Mouse (Mus musculus) neural tube, embryonic 11.5 days (tissue): ENCODE measurements around the gene Gmppb. TPM values are rescaled to one million over a fixed set of nuclear protein-coding genes. Genes with fewer than 3 reads are reported as not detected.

Source experiments
- ATAC-seq: fragments of 200-750 bp; cut with Nextera tagmentation; 2 replicates; pipeline ENCODE4 v1.8.0; 2017; ENCODE audit warnings: moderate number of reproducible peaks, mild to moderate bottlenecking, moderate TSS enrichment, moderate library complexity; ENCODE audit not compliant: insufficient read depth, low FRiP score, low TSS enrichment
- DNase-seq: peaks from one replicate; pipeline ENCODE4 v3.0.0-alpha.2; 2015; ENCODE audit warnings: low spot score
- H3K27ac ChIP-seq: fragments of 300-500 bp; sonication (generic); 2 replicates; pipeline ENCODE4 v1.5.1; 2014; ENCODE audit warnings: low read depth, mild to moderate bottlenecking, low read length
- H3K27me3 ChIP-seq: fragments of 300-500 bp; sonication (generic); 2 replicates; pipeline ENCODE4 v1.6.1; 2014; ENCODE audit warnings: mild to moderate bottlenecking, low read length, mixed read lengths; ENCODE audit not compliant: control insufficient read depth, insufficient read depth
- H3K36me3 ChIP-seq: fragments of 300-500 bp; sonication (generic); 2 replicates; pipeline ENCODE4 v1.6.1; 2014; ENCODE audit warnings: mild to moderate bottlenecking, low read length, moderate library complexity, mixed read lengths; ENCODE audit not compliant: control insufficient read depth, insufficient read depth
- H3K4me1 ChIP-seq: fragments of 300-500 bp; sonication (generic); 2 replicates; pipeline ENCODE4 v1.6.1; 2014; ENCODE audit warnings: low read length, mixed read lengths; ENCODE audit not compliant: control insufficient read depth, insufficient read depth
- H3K4me2 ChIP-seq: fragments of 300-500 bp; sonication (generic); 2 replicates; pipeline ENCODE4 v1.6.1; 2014; ENCODE audit warnings: low read depth, mild to moderate bottlenecking, moderate library complexity
- H3K4me3 ChIP-seq: fragments of 300-500 bp; sonication (generic); 2 replicates; pipeline ENCODE4 v1.5.1; 2014; ENCODE audit warnings: low read depth, low read length
- H3K9ac ChIP-seq: fragments of 300-500 bp; sonication (generic); 2 replicates; pipeline ENCODE4 v1.6.1; 2014; ENCODE audit warnings: mild to moderate bottlenecking, low read length
- H3K9me3 ChIP-seq: fragments of 300-500 bp; sonication (generic); 2 replicates; pipeline ENCODE4 v1.6.1; 2016; ENCODE audit warnings: low read length; ENCODE audit not compliant: control insufficient read depth
- WGBS: fragments of 180-500 bp; shearing (Covaris S2); extraction: QIAGEN DNeasy Blood & Tissue Kit; methylation state at CpG from one replicate; pipeline ENCODE4 v1.1.7; 2014; 5-methylcytosine and 5-hydroxymethylcytosine counted together
- polyA plus RNA-seq: library from polyadenylated mRNA; unstranded; fragments of >200 nt; fragmentation: Nextera tagmentation; extraction: Ambion mirVana; gene quantifications from 2 replicates; pipeline ENCODE4 v1.2.1, GENCODE M21; 2014

Gmppb gene
- polyA plus RNA-seq, 1 experiment from 2014 or later = 23.6 TPM

DNA sequence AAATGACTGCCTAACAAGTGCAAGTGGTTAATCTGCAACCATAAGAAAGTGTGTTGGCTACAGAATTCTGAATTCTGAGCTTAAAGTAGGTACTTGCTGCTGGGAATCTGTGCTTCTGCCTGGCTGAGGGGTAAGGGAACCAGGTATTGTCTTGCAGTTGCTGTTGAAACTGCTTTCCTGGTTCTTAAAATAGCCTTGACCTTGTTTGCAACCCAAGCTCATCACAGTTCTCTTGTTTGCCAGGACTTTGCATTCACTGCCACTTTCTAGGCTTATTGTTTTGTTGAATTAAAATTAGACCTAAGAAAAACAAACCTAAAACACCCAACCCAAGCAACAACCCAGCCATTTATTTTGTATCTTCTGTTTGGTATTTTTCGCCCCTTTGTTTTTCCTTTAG is 28.3 kb upstream of the Gmppb start:
- no peak overlapping the region for H3K4me2 ChIP-seq
- 92% methylated on average over 1 of the region's 1 CpGs for WGBS
- H3K27ac ChIP-seq = no peak overlapping the region
- ATAC-seq = no peak
- no peak overlapping the region for H3K9ac ChIP-seq
- DNase-seq = no peak
- no peaks in the 10 kb centered on the region for H3K27me3 ChIP-seq
- no peak overlapping the region for H3K4me3 ChIP-seq
- H3K36me3 ChIP-seq = peaks cover 6% of the 10 kb centered on the region
- H3K4me1 ChIP-seq = no peaks in the 10 kb centered on the region
- no peaks in the 10 kb centered on the region for H3K9me3 ChIP-seq

DNA sequence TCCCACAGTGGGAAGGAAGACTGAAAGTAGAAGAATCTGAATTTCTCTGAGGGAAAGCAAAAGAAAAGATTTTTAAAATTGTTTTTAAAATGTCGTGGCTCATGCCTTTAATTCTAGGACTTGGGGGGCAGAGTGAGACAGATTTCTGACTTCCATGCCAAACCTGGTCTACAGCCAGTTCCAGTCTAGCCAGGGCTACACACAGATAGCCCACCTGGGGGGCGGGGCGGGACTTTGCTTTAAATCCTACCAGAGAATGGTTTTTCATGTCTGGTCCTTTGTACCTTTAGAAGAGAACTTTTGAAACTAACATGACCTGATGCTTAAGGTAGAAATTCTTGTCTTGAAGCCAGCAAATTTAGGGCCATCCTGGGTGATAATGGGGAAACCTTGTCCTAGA is 25.8 kb upstream of the Gmppb start:
- H3K4me2 ChIP-seq = no peak overlapping the region
- no peak overlapping the region for H3K27ac ChIP-seq
- ATAC-seq (no peak), DNase-seq (no peak)
- H3K36me3 ChIP-seq = peaks cover 9% of the 10 kb centered on the region
- H3K4me1 ChIP-seq = no peaks in the 10 kb centered on the region
- WGBS = 93% methylated on average over 3 of the region's 3 CpGs
- H3K27me3 ChIP-seq = no peaks in the 10 kb centered on the region
- no peak overlapping the region for H3K9ac ChIP-seq
- no peaks in the 10 kb centered on the region for H3K9me3 ChIP-seq
- H3K4me3 ChIP-seq = no peak overlapping the region

DNA sequence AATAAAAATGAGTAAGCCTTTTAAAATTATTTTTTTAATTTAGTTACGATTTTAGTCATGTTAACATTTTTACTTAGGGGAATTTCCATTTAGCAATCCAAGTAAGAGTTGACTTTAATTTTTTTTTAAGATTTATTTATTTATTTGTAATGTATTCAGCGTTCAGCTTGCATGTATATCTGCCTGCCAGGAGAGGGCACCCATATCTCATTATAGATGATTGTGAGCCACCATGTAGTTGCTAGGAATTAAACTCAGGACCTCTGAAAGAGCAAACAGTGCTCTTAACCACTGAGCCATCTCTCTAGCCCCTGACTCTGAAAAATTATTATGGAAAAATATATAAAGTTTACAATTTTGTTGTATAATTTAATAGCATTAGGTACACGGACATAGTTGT is 22.5 kb upstream of the Gmppb start:
- H3K4me1 ChIP-seq = no peaks in the 10 kb centered on the region
- WGBS = 93% methylated on average over 3 of the region's 3 CpGs
- no peak overlapping the region for H3K27ac ChIP-seq
- no peak overlapping the region for H3K9ac ChIP-seq
- H3K27me3 ChIP-seq = no peaks in the 10 kb centered on the region
- no peak overlapping the region for H3K4me3 ChIP-seq
- ATAC-seq (no peak), DNase-seq (no peak)
- no peak overlapping the region for H3K4me2 ChIP-seq
- H3K9me3 ChIP-seq = no peaks in the 10 kb centered on the region
- H3K36me3 ChIP-seq = peaks cover 11% of the 10 kb centered on the region

GRCm38 (mm10) chr9:108027867-108028266 is 21.2 kb upstream of the Gmppb start:
- Histone ChIP-seq H3K27me3 (no peaks in the 10 kb centered on the region), H3K4me1 (no peaks in the 10 kb centered on the region), H3K9ac (no peak overlapping the region), H3K4me2 (no peak overlapping the region), H3K4me3 (no peak overlapping the region), H3K36me3 (peaks cover 11% of the 10 kb centered on the region), H3K27ac (no peak overlapping the region), H3K9me3 (no peaks in the 10 kb centered on the region)
- ATAC-seq (no peak), DNase-seq (no peak)
- WGBS = 97% methylated on average over 3 of the region's 3 CpGs

DNA sequence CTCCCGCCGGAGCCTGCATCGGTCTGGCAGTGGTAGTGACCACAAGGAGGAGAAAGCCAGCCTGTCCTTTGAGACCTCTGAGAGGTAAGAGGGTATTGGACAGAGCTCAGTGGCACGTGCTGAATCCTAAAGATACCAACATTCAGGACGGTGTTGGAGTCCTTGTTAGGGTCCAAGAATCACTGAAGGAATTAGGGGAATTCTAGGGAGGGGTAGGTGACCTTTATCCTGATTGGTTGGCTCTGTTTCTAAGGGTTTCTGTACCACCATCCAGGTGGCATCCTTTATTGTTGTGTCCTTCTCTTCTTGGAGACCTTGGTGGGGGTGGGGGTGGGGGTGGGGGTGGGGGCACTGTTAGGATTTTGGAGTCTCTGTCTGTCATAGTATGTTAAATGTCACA is 16.9 kb upstream of the Gmppb start:
- Histone ChIP-seq H3K4me1 (no peaks in the 10 kb centered on the region), H3K4me2 (no peak overlapping the region), H3K9me3 (no peaks in the 10 kb centered on the region), H3K27me3 (no peaks in the 10 kb centered on the region), H3K27ac (no peak overlapping the region), H3K36me3 (peaks cover 12% of the 10 kb centered on the region), H3K9ac (no peak overlapping the region), H3K4me3 (no peak overlapping the region)
- no peak for DNase-seq
- ATAC-seq = no peak
- 92% methylated on average over 5 of the region's 5 CpGs for WGBS

- 92% methylated on average over 2 of the region's 2 CpGs for WGBS
- Histone ChIP-seq H3K4me2 (no peak overlapping the region), H3K4me3 (no peak overlapping the region), H3K27me3 (no peaks in the 10 kb centered on the region), H3K36me3 (peaks cover 8% of the 10 kb centered on the region), H3K9me3 (no peaks in the 10 kb centered on the region), H3K9ac (no peak overlapping the region), H3K4me1 (no peaks in the 10 kb centered on the region), H3K27ac (no peak overlapping the region)
- DNase-seq (no peak), ATAC-seq (no peak)
Observed at GRCm38 (mm10) chr9:108035331-108036156, 13.5 kb upstream of the Gmppb start.

DNA sequence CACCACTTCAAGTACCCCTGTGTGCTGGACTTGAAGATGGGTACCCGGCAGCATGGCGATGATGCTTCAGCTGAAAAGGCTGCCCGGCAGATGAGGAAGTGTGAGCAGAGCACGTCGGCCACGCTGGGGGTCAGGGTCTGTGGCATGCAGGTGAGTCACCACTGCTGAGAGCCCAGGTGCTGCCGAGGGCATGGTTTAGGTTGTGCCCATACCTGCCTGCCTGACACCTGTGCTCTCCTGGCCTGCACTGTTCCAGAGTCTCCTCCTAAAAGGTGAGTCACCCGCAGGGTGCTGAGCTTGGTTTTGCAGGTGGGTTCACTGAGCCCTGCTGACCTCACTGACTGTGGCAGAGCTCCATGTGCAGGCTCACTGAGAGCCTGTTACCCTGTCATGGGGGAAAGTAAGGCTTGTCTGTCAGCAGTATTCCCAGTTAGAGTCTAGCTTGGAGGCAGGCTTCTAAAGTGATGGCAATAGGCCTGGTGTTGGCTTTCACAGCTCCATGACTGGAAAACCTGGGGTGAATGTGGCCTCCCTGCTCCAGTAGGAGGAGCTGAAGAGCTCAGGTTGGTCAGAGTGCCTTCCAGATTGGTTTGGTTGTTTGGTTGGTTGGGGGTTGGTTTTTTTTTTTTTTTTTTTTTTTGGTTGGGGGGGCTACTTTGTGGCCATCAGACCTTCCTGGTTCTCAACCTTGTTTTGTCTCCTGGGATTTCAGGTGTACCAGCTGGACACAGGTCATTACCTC is 4.1 kb upstream of the Gmppb start:
- Histone ChIP-seq H3K4me2 (no peak overlapping the region), H3K27me3 (no peaks in the 10 kb centered on the region), H3K9me3 (no peaks in the 10 kb centered on the region), H3K4me3 (no peak overlapping the region), H3K36me3 (peaks cover 30% of the 10 kb centered on the region), H3K4me1 (peaks cover 10% of the 10 kb centered on the region; the same call in 1 of the 2 replicates), H3K27ac (no peak overlapping the region), H3K9ac (no peak overlapping the region)
- ATAC-seq (no peak), DNase-seq (no peak)
- WGBS = 96% methylated on average over 8 of the region's 8 CpGs

DNA sequence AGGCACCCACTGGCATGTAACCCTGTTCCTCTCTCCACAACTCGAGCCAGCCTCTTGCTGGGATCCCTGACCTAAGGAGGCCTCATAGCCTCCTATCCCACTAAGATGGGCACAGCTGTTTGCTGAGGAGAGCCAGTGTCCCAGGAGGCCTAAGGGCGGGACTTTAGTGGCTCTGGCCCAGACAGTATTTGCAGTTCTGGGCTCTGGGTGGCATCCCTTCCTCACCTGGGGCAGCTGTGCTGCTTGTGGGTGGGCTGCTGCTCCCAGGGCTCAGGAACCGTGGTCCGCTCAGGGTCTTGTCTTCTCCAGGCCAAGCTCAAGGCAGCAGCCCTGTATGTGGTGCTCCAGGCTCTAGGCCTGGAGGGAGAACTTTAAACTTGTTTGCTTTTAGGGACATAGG is 2.5 kb upstream of the Gmppb start:
- H3K27me3 ChIP-seq = no peaks in the 10 kb centered on the region
- H3K36me3 ChIP-seq = peaks cover 30% of the 10 kb centered on the region
- H3K4me2 ChIP-seq = no peak overlapping the region
- H3K9ac ChIP-seq = no peak overlapping the region
- ATAC-seq (no peak), DNase-seq (no peak)
- no peak overlapping the region for H3K27ac ChIP-seq
- H3K9me3 ChIP-seq = no peaks in the 10 kb centered on the region
- H3K4me3 ChIP-seq = no peak overlapping the region
- WGBS = 91% methylated on average over 4 of the region's 4 CpGs
- peaks cover 10% of the 10 kb centered on the region; the same call in 1 of the 2 replicates for H3K4me1 ChIP-seq
